Mouse (Mus musculus) heart, embryonic 13.5 days (tissue): ENCODE measurements at regions not wholly inside any gene's neighbourhood (a gene's known extent, or its start where the extent isn't known, plus 50 kb on each side); places are given as distances from the start of the nearest gene placed in this dataset.

Source experiments
- ATAC-seq: fragments of 200-750 bp; cut with Nextera tagmentation; 2 replicates; pipeline ENCODE4 v1.8.0; 2017; ENCODE audit warnings: moderate TSS enrichment; ENCODE audit not compliant: insufficient number of reproducible peaks, low FRiP score, low TSS enrichment; ENCODE audit errors: extremely low read depth
- H3K27ac ChIP-seq: fragments of 300-500 bp; sonication (generic); replicated peaks from 2 replicates; pipeline ENCODE4 v1.5.1; 2015; ENCODE audit warnings: moderate library complexity, mild to moderate bottlenecking, inconsistent platforms
- H3K27me3 ChIP-seq: fragments of 300-500 bp; sonication (generic); replicated peaks from 2 replicates; pipeline ENCODE4 v1.6.1; 2015; ENCODE audit warnings: mild to moderate bottlenecking, inconsistent platforms
- H3K36me3 ChIP-seq: fragments of 300-500 bp; sonication (generic); 2 replicates; pipeline ENCODE4 v1.6.1; 2015; ENCODE audit warnings: mild to moderate bottlenecking, inconsistent platforms
- H3K4me1 ChIP-seq: fragments of 300-500 bp; sonication (generic); 2 replicates; pipeline ENCODE4 v1.6.1; 2015; ENCODE audit warnings: inconsistent platforms
- H3K4me2 ChIP-seq: fragments of 300-500 bp; sonication (generic); 2 replicates; pipeline ENCODE4 v1.6.1; 2015; ENCODE audit warnings: inconsistent platforms, mild to moderate bottlenecking, moderate library complexity
- H3K4me3 ChIP-seq: fragments of 300-500 bp; sonication (generic); 2 replicates; pipeline ENCODE4 v1.5.1; 2015; ENCODE audit warnings: moderate library complexity, mild to moderate bottlenecking, inconsistent platforms
- H3K9ac ChIP-seq: fragments of 300-500 bp; sonication (generic); 2 replicates; pipeline ENCODE4 v1.6.1; 2015; ENCODE audit warnings: inconsistent platforms, mild to moderate bottlenecking, moderate library complexity
- H3K9me3 ChIP-seq: fragments of 300-500 bp; sonication (generic); 2 replicates; pipeline ENCODE4 v1.6.1; 2016; ENCODE audit warnings: inconsistent platforms
- WGBS: fragments of 180-500 bp; shearing (Covaris S2); methylation state at CpG from one replicate; pipeline ENCODE4 v1.1.7; 2015; ENCODE audit warnings: mixed read lengths; 5-methylcytosine and 5-hydroxymethylcytosine counted together

DNA sequence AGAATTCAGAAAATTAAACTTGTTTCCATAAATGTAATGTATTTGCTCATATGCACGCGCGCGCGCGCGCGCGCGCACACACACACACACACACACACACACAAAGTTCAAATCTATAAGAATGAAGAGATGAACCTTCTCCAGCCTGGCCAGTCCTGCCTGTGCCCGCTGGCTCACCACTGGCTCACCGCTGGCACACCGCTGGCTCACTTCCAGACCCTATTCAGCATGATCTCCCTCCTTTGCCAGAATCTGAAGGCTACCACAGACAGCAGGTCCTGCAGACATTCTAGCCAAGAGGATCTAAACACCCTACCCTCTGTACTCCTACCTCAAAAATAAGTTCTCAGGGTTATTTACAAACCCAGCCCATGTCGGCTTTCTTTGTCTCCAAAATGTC is 69.3 kb upstream of the Hnrnpk start:
- H3K4me3 ChIP-seq, result no peak overlapping the region
- H3K27ac ChIP-seq, result no peak overlapping the region
- peak overlapping the region; percentile 76; the same call in 1 of the 2 replicates for H3K4me2 ChIP-seq
- H3K9ac ChIP-seq, result no peak overlapping the region
- WGBS, result 77% methylated on average over 14 of the region's 14 CpGs
- H3K36me3 ChIP-seq, result no peaks in the 10 kb centered on the region
- peaks cover 9% of the 10 kb centered on the region; the same call in 1 of the 2 replicates for H3K9me3 ChIP-seq
- ATAC-seq, result no peak
- H3K4me1 ChIP-seq, result peaks cover 13% of the 10 kb centered on the region
- H3K27me3 ChIP-seq, result peaks cover 34% of the 10 kb centered on the region

DNA sequence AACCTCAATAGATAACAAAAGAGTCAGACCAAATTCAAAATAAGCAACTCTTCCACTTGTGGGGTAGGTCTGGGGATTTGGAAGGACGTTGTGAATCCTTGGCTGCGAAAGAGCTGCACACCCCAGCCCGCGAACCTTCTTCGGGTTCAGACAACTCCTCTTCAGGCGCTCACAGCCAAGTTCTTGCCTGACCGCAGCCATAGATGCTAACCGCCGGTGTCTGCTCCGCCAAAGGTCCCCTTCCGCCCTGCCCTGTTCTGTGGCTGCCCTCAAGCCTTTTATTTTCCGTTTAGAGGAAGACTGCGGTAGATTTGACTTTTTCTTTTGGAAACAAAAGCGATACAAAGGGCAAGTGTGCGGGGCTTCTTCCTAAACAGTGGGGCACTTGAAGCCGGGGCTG is 68.6 kb upstream of the Hnrnpk start:
- Histone ChIP-seq H3K9ac (peak overlapping the region; percentile 74), H3K4me2 (peak overlapping the region; percentile 76), H3K9me3 (peaks cover 9% of the 10 kb centered on the region; the same call in 1 of the 2 replicates), H3K27ac (no peak overlapping the region), H3K27me3 (peaks cover 34% of the 10 kb centered on the region), H3K4me1 (peaks cover 19% of the 10 kb centered on the region), H3K4me3 (peak overlapping the region; percentile 49), H3K36me3 (no peaks in the 10 kb centered on the region)
- ATAC-seq, result no peak
- WGBS, result 6% methylated on average over 16 of the region's 16 CpGs

DNA sequence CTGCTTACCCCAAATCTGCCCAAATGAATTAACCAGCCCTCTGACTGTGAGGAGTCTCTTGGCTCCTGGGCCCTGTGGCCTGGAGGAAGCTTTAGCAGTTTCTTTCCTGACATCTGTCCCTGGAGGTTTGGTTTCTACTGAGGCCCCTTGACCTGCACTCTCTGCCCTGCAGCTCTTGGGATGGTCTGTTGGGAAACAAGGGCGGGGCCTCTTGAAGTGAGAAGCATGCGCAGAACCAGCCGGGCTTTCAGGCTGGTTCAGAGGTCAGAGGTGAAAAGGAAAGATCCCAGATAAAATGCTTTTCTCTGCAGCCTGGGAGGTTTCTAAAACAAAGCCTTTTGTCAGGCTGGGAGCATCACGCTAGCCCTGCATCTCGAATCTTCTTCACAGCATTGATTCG is 66.6 kb upstream of the Hnrnpk start:
- H3K9ac ChIP-seq, result no peak overlapping the region
- no peak for ATAC-seq
- peaks cover 15% of the 10 kb centered on the region for H3K4me1 ChIP-seq
- H3K4me2 ChIP-seq, result no peak overlapping the region
- H3K4me3 ChIP-seq, result no peak overlapping the region
- H3K9me3 ChIP-seq, result peaks cover 9% of the 10 kb centered on the region; the same call in 1 of the 2 replicates
- H3K36me3 ChIP-seq, result no peaks in the 10 kb centered on the region
- peaks cover 34% of the 10 kb centered on the region for H3K27me3 ChIP-seq
- H3K27ac ChIP-seq, result no peak overlapping the region
- 40% methylated on average over 6 of the region's 6 CpGs for WGBS

GRCm38 (mm10) chr13:58467097-58467642 is 64.0 kb upstream of the Hnrnpk start:
- Histone ChIP-seq H3K4me2 (no peak overlapping the region), H3K9ac (no peak overlapping the region), H3K27ac (no peak overlapping the region), H3K4me1 (peaks cover 15% of the 10 kb centered on the region), H3K9me3 (peaks cover 9% of the 10 kb centered on the region; the same call in 1 of the 2 replicates), H3K4me3 (no peak overlapping the region), H3K36me3 (no peaks in the 10 kb centered on the region), H3K27me3 (peaks cover 24% of the 10 kb centered on the region)
- ATAC-seq, result no peak
- WGBS, result 67% methylated on average over 10 of the region's 10 CpGs

- Histone ChIP-seq H3K4me3 (no peak overlapping the region), H3K4me1 (peaks cover 7% of the 10 kb centered on the region; the same call in 1 of the 2 replicates), H3K4me2 (no peak overlapping the region), H3K9ac (no peak overlapping the region), H3K27ac (no peak overlapping the region), H3K36me3 (no peaks in the 10 kb centered on the region), H3K27me3 (peaks cover 8% of the 10 kb centered on the region), H3K9me3 (peaks cover 9% of the 10 kb centered on the region; the same call in 1 of the 2 replicates)
- no peak for ATAC-seq
- WGBS, result 76% methylated on average over 13 of the region's 13 CpGs
Measured at GRCm38 (mm10) chr13:58465206-58466104, 62.3 kb upstream of the Hnrnpk start.
